Mouse (Mus musculus): ENCODE results near the gene Eif4g3.

Gene Eif4g3

DNA sequence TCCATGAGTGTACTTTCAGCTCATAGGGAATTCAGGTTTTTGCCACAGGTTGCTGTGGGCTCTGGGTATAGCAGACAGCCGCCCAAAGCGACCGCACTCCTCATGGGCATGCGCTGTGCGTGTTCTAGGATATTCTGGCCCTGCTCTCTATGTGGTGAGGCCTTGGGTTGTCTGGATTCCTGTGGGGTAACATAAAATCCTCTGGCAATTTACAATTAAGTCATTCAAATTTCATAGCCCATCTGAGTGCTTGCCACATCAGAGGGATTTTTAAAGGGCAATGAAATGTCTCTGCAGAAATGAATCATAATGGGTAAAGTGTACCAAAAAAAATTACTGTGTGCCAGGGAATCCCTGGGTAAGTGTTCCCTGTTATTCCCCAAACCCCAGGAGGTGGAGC, 3.4 kb upstream of the Eif4g3 start:
- no peak for DNase-seq (ENCODE audit: low spot score in 2 of 2)

DNA sequence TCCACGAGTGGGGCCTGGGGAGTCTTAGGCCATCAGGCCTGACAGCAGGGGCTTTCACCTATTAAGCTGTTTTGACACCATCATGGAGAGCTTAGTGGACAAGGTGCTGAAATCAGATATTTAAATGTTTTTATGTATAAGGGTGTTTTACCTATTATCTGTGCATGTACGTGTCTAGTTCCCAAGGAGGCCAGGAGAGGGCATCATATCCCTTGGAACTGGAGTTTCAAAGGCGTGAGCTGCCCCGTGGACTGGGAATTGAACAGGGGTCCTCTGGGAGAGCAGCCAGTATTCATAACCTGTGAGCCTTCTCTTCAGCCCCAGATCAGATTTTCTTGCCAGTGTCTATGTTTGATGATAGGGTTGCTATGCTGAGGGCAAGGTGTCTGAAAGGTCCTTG, 2.4 kb upstream of the Eif4g3 start:
- no peak for DNase-seq (ENCODE audit: low spot score in 2 of 2)

DNA sequence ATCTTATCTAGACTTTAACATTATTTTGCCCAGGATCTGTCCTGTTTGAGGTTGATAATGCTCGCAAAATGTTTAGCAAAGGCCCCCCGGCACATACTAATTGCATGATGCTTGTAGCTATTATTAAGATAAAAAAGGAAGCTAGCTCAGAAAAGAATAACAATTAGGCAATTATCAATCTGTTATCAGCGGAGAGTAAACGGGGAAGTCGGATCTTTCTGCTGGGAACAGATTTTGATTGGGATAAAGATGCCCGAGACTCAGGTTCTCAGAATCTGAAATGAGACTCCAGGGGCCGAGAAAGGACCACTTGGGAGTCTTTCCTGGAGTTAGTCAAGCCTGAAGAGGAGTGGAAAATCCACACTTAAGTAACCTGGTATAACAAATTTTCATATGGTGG, 1.6 kb upstream of the Eif4g3 start:
- DNase-seq (ENCODE audit: low spot score in 2 of 2), result no peak

DNA sequence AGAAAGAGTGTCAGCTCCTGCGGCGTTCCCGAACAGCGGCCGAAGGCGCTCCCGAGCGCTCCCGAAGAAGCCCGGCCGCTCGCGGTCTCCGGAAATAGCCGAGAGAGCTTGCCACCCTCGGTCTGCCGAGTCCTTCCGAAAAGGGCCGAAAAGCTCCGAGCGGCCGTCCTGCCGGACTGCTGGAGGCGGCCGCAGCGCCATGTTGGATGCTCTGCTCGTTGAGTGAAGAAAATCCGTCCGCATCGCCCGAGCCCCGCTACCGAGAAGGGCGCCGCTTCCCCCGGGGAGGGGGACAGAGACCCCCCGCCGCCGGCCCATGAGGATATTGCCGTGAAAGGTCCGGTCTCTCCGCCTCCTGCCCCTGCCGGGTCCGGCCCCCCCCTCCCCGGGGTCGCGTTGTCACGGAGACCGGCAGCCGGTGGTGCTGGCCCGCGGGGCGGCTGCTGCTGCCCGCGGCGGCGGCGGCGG, 503 bp downstream of the Eif4g3 start:
- peak; percentile 96 for DNase-seq (ENCODE audit: low spot score in 2 of 2)

DNA sequence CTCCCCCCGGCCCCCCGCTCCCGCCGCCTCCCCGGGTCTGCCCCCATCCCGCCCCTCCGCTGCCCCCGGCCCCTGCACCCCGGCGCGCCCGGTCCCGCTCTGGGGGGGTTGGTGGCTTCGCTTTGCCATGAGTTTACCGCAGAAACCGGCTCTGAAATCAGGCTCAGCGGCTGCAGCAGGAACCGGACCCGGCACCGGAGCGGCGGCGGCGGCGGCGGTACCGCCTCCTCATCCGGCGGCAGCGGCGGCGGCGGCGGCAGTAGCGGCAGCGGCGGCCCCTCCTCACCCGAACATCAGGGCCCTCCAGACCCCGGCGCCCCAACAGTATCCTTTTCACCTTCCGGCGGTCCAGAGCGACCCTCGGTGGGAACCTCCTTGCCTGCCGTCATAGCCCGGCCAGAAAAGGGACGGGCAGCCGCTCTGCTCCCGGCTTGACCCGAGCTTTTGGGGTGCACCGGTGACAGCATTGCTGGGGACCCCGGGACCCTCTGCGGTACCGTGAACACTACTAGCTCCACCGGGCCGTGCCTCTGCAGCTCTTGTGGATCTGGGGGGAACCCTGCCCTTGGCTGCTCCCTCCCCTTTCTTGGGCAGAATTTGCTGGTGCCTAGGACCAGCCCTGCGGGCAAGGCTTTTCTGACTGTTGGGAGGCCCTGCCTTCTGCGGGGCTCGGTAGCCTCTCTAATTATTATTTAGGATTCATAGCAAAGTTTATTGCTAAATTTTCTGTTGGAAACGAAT, 1.2 kb downstream of the Eif4g3 start:
- peak; percentile 18 to 28 for DNase-seq (ENCODE audit: low spot score in 2 of 2)

DNA sequence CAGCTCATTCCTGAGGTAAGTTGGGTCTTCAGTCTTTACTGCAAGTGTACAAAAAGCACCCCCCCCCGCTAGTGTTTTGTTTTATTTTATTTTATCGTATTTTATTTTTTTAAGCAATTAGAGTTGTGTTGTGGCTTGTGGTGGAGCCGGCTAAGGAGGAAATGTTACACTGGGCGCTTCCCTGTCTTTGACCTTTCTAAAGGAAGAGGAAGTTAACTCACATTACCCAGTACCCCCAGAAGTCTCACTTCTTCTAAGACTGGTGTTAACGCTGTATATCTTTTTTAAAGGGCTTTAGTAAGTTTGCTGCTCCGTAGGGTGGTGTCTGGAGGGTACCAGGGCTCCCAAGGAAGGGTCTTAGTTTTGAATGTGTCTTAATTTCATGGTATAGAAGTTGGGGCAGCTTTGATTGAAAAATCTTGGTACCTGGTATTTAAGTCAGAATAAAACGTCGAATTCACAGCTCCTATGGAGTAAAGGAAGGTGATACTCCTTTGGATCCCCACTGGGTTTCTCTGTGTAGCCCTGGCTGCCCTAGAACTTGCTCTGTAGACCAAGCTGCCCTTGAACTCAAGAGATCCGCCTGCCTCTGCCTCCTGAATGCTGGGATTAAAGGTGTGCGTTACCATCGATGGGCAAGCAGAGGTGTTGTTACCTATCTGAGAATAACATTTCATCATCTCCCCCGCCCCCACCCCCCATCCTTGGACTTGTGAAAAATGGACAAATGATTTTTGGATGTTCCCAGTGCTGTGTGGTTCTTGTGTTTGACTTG, 1.9 kb downstream of the Eif4g3 start:
- DNase-seq (ENCODE audit: low spot score in 2 of 2), result peak; percentile 19 to 25

DNA sequence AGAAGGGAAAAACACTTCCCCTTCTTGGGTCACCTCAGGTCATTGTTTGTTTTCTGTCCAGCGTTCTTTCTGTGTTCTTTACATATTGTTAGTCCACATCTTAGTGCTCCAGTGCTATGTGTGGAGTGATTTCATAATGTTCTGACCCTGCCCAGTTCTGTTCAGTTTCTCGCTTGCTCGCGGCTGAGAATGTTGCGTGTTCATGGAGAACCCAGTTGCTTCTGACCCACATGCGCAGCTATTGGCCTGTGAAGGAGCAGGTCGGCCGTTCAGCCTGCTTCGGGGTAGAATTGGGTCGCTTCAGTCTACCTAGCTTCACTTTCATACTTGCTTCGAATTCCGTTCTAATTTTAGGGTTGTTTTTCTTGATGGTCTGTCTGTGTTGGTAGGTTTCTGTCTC, 2.6 kb downstream of the Eif4g3 start:
- DNase-seq (ENCODE audit: low spot score in 2 of 2), result no peak

DNA sequence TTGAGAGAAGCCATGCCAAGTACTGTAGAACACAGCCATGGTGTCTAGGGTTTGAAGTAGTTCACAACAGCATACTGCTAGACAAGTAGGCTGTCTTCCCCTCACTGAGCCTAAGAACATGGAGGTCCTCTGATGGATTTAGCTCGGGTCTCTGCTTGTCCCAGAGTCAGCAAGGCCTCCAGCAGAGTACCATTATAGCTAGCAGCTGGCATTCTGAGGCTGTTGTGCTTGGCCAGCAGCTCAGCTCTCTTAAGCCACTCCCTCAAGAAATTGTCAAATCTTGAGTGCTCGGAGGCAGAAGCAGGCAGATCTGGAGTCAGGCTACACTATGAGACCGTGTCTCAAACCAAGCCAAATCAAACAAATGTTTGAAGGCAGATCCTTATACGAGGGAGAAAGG, 5.4 kb downstream of the Eif4g3 start:
- no peak for DNase-seq (ENCODE audit: low spot score in 2 of 2)

DNA sequence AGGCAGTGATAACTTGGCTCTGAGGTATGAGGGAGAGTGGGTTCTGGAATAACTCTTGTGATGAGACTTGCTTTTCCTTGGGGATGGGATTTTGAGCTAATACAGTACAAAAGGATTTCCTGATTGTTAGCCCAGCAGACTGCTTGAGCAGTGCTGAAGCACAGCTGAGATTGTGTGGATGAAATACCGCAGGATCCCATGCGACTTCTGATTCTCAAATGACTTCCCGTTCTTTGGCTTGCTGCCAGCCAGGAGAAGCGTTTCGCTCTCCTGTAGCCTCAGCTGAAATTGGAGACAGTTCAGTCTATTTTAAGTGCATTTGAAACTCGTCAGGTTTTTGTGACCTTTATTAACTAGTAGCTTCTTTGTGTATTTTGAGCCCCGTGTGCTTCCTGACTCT, 7.9 kb downstream of the Eif4g3 start:
- DNase-seq (ENCODE audit: low spot score in 2 of 2), result no peak

DNA sequence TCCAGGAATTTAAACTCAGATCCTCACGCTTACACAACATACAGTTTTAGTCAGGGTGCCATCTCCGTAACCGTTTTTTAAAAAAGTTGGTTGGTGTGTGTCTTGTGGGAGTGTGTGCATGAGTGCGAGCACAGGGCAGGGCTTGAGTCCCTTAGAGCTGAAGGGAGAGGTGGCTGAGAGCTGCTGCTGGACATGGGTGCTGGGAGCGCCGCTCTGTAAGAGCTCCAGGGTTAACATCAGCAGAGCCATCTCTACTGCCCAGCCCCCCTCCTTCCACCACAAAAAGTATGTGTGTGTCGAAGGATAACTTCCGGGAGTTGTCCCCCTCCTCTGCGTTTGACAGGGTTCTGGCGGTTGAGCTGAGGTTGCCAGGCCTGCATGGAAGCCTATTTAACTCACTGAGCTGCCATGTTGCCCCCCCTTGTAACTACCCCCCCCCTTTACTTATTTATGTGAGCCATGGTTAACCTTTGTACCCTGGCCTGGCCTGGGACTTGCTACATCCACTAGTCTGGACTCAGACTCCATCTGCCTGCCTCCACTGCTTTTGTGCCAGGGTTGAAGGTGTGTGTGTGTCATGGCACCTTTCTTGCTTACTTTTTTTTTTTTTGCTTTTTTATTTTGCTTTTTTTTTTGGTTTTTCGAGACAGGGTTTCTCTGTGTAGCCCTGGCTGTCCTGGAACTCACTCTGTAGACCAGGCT, 11.2 kb downstream of the Eif4g3 start:
- no peak for DNase-seq (ENCODE audit: low spot score in 2 of 2)

DNA sequence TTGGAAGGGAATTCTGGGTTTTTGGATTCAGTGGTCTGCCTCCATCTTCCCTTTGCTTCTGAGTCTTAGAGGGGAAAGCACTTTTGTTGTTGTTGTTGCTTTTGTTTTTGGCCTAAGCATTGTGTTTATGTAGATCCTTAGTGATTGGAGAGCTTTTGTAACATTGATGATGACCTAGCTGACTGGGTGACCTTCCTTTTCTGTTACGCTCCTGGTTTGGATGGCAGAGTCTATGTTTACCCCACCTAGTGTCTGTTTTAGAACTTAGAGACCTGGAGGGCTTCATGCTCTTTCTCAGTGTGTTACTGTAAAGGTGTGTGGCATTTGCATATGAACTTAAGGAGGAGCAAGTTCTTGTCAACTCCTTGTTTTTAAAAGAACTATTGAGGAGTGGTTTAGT, 13.0 kb downstream of the Eif4g3 start:
- DNase-seq (ENCODE audit: low spot score in 2 of 2), result no peak

DNA sequence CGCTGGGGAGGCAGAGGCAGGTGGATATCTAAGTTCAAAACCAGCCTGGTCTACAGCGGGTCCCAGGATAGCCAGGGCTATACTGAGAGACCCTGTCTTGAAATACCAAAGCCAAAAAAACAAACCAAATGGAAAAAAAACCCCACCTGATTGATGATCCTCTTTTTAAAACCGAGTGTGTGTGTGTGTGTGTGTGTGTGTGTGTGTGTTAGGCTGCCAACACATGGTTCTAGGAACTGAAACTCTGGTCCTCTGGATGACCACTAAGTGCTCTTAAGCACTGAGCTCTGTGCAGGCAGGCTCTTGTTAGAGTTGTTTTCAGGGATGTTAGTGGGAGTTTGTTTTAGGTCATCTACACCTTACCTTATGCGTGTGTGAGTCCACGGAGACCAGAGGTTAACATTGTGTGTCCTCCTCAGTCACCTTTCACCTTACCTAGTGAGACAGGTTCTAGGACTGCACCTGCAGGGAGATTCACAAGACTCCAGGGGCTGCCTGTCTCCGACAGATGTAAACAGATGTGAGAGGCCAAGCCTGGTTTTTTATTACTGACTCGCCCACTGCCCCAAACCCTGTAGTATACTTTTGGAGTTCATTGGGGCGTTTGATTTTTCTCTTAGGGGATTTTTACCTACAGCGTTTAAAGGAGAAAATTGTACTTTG, 14.3 kb downstream of the Eif4g3 start:
- DNase-seq (ENCODE audit: low spot score in 2 of 2), result no peak

DNA sequence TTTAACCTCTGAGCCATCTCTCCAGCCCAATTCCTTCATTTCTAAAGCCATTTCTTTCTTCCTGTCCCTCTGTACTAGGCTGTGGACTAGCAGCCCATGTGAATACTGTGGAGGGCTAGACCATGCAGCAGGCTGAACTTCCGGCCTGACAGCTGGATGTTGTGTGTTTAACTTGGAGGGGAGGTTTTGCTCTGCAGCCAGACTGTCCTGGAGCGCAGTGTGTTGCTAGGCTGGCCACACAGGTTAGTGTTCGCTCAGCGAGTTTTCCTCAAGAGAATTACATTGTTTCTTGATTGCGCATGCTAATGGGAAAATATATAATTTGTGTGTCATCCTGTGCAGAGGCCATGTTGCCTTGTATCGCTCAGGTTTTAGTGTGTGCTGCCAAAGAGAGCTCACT, 15.8 kb downstream of the Eif4g3 start:
- DNase-seq (ENCODE audit: low spot score in 2 of 2), result no peak

DNA sequence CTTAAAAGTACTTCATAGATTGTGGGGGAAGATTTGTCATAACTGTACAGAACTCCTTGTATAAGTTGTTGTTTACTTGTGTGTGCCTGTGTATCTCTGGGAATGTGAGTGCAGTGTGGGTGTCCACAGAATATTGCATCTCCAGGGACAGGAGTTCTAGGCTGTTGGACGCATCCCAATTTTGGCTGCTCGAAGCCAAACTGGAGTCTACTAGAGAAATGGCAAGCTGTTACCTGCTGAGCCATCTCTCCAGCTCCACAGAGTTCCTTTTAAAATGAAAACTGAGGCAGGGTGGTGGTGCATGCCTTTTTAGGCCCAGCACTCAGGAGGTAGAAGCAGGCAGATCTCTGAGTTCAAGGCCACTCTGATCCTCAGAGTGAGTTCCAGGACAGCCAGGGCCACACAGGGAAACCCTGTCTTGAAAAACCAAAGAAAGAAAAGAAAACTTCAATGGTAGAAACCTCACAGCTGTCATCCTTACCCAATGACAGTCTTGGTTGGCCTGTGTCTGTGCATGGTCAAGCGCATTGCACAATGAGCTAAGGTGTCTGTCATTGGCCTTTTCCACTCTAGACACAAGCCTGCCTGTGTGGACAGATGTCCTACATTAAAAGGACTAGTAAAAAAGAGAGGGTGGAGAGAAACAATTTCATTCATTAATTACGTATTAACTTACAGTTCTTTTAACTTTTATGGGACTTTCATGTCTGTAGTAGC, 17.1 kb downstream of the Eif4g3 start:
- no peak for DNase-seq (ENCODE audit: low spot score in 2 of 2)

DNA sequence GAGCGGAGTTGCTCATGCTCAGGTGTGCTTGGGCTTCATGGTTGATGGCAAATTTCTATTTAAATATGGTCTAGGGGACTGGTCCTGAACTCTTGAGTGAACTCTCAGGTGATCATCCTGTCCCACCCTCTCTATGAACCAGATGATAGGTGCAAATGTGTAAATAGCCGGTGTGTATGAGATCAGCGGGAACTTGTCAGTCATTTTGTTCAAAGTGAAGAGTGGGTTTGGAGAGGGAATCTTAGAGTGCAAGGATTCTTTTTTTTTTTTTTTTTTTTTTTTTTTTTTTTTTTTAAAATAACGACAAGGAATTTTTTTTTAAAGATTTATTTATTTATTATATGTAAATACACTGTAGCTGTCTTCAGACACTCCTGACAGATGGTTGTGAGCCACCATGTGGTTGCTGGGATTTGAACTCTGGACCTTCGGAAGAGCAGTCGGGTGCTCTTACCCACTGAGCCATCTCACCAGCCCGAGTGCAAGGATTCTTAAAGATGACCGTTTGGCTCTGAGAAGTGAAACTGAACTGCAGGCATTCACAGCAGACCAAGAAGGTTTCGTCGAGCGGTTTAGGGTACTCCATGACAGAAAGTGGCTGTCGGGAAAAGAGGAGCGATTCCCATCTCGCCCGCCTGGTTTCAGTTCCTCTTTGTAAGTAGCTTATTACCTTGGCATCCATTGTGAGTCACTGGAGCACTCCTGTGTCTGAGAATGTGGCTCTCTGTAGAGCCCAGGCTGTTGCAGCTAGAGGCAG, 21.1 kb downstream of the Eif4g3 start:
- DNase-seq (ENCODE audit: low spot score in 2 of 2), result no peak

DNA sequence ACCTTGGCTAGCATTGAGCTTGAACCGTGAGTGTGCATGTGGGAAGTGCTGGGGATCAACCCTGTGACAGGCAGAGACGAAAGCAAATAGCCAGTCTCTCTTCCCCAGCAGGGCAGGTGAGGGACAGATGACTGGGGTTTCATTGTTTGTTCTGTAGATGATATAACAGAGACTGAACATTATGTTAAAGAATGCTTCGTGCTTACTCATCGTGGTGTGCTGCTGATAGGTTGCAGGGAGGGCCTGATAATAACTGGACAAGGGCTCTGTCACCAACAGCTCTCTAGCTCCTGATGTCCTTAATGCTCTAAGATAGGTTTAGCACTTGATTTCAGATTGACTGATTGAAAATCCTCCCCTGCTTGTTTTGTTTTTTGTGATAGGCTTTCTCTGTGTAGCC, 23.1 kb downstream of the Eif4g3 start:
- DNase-seq (ENCODE audit: low spot score in 2 of 2), result no peak

DNA sequence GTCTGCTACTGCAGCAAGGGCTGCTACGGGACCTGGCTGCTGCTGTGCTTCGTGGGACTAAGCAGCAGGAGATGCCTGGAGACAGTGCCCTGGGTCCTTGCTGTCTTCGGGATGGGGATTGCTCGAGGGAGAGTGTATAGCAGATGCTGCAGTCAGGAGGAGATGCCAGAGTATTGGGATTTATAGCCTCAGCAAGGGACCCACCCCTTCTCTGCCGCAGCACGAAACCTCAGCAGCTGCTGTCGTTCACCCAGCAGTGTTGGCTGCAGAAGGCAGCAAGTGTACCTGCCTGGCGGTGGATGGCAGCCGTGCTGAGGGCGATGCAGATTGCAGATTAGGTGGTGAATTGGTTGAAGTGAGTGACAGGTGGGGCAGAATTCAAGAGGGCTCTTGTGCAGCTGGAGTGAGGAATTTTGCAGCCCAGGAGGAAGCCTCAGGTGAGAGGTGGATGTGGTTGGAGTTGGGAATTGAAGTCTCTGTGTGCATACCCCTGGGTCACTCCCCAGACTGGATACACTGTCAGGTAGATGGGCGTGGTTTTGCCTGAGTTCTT, 24.3 kb downstream of the Eif4g3 start:
- DNase-seq (ENCODE audit: low spot score in 2 of 2), result no peak

DNA sequence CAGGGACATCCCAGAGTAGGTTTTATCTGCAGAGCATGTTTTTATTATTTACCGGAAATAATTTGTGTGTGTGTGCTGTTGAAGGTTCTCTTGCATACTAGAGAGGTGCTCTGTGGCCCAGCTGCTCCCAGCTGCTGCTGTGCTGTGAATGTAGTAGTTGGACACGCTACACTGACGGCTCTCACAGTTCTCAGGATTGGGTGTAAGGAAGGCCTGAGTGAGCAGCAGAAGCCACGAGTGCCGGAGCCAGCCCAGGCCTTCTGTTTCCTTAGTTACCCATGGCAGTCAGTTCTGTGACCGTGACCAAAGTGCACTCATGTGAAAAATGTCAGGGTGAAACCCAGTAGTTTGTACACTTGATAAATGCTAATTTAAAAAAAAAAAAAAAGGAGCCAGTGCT, 25.2 kb downstream of the Eif4g3 start:
- DNase-seq (ENCODE audit: low spot score in 2 of 2), result no peak

DNA sequence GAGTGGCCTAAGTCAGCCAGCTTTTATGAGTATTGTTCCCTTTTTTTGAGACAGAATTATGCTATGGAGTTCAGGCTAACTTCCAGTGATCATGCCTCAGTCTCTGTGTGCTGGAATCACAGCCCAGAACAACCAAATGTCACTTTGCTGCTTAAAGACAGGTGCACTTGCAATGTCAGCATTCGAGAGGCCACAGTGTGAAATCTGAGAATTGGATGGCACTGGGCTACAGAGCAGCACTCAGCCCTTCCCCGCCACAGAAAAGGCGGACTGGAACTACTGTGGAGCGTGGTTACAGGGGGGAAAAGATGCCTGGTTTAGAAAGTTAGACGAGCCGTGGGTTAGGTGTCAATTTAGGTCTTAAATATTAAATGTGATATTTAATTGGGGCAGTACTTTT, 27.4 kb downstream of the Eif4g3 start:
- DNase-seq (ENCODE audit: low spot score in 2 of 2), result no peak

DNA sequence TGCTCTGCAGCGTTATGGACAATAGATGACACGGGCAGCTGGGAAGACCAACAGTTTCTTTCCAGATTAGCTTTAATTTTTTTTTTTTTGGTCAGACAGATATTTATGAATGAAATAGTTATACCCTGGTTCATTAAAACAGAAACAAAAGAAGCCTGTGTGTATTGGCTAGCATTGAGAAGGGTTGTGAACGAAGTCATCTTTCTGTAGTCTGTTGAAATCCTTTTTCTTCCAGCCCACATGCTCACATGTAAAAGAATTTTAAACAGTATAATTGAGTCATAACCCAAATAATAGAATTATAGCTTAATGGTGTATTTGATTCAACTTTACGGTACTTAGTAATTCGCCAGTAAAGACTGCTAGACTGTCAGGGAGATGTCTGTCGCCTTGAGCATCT, 28.8 kb downstream of the Eif4g3 start:
- DNase-seq (ENCODE audit: low spot score in 2 of 2), result no peak

DNA sequence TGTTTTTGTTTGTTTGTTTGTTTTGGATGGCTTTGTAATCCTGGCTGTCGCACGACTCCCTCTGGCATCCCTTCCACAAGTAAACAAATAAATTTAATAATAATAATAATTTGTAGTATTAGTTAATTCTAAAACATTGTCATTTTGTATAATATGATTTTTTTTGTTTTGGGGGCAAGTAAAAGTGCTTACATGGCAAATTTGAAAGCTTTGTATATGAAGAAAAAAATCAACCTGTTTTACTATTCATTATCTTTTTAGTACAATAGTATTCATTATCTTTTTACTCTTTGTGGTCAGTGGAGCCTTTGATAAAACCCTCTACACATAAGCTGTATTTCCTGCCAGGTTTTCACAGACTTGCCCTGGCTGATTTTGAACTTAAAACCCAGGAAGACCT, 29.9 kb downstream of the Eif4g3 start:
- no peak for DNase-seq (ENCODE audit: low spot score in 2 of 2)
